Mouse (Mus musculus): ENCODE measurements around the gene Rbfox2. TPM values are rescaled to one million over a fixed set of nuclear protein-coding genes. Genes with fewer than 3 reads are reported as not detected.
A peak's percentile ranks its signal among the peaks of the same experiment; 100 is the strongest.

Rbfox2 gene
- polyA plus RNA-seq (2016; fragmentation: Nextera tagmentation; extraction: Ambion mirVana): 13.0 and 13.1 TPM in 2 replicates

DNA sequence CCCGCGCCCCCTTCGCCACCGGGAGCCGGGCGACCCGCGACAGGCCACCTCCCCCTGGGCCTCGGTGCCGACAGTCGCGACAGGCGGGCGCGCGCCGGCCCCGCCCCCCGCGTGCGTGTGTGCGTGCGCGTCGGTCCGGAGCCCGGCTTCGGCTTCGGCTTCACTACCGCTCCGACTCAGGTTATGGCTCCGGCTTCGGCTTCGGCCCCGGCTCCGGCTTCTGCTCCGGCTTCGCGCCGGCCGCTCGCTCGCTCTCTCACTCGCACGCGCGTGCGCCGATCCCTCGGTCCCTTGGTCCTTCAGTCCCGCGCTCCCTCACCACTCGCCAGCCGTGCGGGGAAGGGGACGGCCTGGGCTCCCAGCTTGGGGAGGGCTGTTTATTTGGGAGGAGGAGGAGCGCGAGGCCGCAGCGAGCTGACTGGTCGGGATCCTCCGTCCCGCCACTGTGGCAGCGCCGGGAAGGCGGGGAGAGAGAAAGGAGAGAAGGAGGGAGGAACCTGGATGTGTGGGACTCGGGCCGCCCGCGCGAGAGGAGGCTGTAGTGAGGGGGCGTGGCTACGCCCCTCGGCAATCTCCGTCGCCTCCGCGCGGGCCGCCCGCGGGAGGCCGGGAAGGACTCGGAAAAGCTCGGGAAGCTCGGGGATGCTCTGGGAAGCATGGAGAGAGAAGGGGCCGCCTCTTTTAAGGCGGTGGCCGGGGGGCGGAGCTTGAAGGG lies at the start of gene Rbfox2:
Rbfox2 (minus strand) TSS at position 458 of the 715 bp plus-strand sequence.
- H3K4me2 ChIP-seq: peak within 1 kb of the TSS; percentile 92
- peak within 1 kb of the TSS; percentile 63 for H3K9ac ChIP-seq
- no peaks in the 10 kb centered on the region for H3K9me3 ChIP-seq (replicated peaks)
- H3K27ac ChIP-seq: peak within 1 kb of the TSS; percentile 82
- peak within 1 kb of the TSS; percentile 67 for H3K4me3 ChIP-seq
- peak; percentile 81 for ATAC-seq
- H3K27me3 ChIP-seq (replicated peaks): peaks cover 50% of the 10 kb centered on the region
- H3K4me1 ChIP-seq: peaks cover 31% of the 10 kb centered on the region
- WGBS (ENCODE audit: insufficient replicate concordance): under 1% methylated on average over 84 of the region's 90 CpGs
- no peaks in the 10 kb centered on the region for H3K36me3 ChIP-seq

DNA sequence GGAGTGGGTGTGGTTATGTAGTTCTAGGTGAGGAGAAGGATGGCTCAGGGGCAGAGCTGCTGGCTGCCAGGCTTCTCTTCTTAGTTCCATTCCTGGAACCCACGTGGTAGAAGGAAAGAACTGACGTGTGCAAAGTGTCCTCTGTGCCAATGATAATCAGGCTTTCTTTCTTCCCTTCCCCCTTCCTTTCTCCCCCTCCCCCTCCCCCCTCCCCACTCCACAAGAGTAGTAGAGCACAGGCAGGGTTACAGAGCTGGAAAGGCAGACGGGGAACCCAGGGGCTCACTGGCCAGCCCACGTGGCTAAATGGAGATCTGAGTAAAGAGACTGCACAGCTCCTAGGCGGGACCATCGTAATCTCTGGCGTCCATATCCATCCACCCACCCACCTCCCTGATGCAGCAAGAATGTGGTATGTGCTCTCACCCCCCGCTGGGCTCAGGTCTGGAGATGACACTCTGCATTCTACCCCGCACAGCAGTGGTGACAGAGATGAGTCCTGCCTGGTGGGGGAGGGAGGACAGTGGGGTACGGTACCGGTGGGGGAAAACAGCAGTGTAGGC lies 49.5 kb upstream of the Rbfox2 start:
- peaks cover 27% of the 10 kb centered on the region for H3K27me3 ChIP-seq (replicated peaks)
- no peak overlapping the region for H3K4me3 ChIP-seq
- H3K9me3 ChIP-seq (replicated peaks): no peaks in the 10 kb centered on the region
- WGBS (ENCODE audit: insufficient replicate concordance): 8% methylated on average over 11 of the region's 11 CpGs
- H3K4me1 ChIP-seq: peaks cover 32% of the 10 kb centered on the region
- peak overlapping the region; percentile 44; the same call in 1 of the 2 replicates for H3K9ac ChIP-seq
- peak overlapping the region; percentile 50 for H3K4me2 ChIP-seq
- no peak overlapping the region for H3K27ac ChIP-seq
- no peaks in the 10 kb centered on the region for H3K36me3 ChIP-seq
- ATAC-seq: peak; percentile 47

DNA sequence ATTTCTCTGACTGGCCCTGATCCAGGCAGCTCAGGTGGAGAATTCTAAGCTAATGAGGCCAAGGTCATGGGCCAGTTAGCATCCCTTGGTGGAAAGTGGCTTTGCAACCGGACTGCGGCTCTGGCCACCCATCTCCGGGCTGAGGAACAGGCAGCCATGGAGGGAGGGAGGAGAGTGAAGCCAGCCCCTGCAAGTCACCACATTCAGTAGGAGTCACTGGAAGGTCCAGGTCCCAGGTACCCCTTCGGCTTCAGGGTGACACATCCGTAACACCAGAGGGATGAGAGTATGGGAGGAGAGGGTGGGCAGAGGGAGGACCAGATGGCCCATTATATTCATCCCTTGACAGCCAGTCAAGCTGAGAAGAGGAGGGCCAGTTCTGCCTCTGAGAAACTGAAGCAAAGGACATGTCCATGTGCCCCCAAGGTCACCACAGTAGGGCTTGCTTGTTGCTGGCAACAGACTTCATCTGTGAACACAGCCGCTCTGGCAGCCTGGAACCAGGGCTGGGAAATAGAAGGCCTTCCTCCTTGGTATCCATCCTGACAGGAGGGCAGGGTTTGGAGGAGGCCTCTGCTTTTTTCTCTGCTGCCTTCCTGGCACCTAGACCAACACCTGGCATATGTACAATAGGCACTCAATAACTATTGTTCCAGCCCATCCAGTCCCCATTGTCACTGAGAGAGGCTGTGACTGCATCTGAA lies 48.2 kb upstream of the Rbfox2 start:
- no peaks in the 10 kb centered on the region for H3K36me3 ChIP-seq
- no peaks in the 10 kb centered on the region for H3K9me3 ChIP-seq (replicated peaks)
- H3K27me3 ChIP-seq (replicated peaks): peaks cover 27% of the 10 kb centered on the region
- no peak overlapping the region for H3K9ac ChIP-seq
- no peak overlapping the region for H3K4me3 ChIP-seq
- peaks cover 32% of the 10 kb centered on the region for H3K4me1 ChIP-seq
- no peak for ATAC-seq
- no peak overlapping the region for H3K4me2 ChIP-seq
- 80% methylated on average over 6 of the region's 6 CpGs for WGBS (ENCODE audit: insufficient replicate concordance)
- H3K27ac ChIP-seq: no peak overlapping the region

DNA sequence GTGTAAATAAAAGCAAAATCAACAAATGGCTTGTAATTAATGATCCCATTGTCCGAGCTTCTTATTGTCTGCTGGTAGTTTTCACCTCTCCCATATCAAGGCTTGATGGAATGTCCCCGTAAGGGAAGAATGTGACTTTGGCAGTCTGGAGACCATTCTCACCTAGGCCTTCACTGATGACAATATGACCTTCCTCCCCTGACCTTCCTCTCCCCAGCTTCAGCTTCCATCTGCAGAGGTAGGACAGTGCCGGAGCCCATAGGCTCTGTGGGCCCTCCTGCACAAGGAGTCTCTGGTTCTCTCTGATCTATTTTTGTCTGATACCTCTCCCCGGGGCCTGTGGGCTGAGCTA lies 47.7 kb upstream of the Rbfox2 start:
- ATAC-seq: no peak
- Histone ChIP-seq H3K4me1 (peaks cover 32% of the 10 kb centered on the region), H3K4me2 (no peak overlapping the region)

DNA sequence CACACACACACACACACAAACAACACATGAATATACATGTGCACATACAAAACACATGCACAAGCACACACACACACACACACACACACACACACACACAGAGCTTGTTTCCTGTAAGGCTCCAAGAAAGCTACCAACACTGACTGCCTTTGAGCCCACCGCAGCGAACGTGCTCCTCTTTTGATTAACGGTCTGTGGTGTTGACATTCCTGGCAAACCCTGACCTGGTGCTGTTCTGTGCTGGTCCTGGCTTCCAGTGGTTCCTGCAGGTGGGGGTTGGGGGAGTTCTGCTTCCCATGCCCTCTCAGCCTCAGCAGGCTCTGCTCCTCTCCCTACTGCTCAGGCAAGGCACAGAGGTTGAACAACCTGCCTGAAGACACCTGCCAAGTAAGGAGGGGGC lies 47.0 kb upstream of the Rbfox2 start:
- Histone ChIP-seq H3K27ac (no peak overlapping the region), H3K36me3 (no peaks in the 10 kb centered on the region), H3K27me3 (replicated peaks) (peaks cover 19% of the 10 kb centered on the region; the same call in 1 of the 2 replicates), H3K9ac (no peak overlapping the region), H3K4me3 (no peak overlapping the region), H3K4me1 (peaks cover 32% of the 10 kb centered on the region), H3K9me3 (replicated peaks) (no peaks in the 10 kb centered on the region), H3K4me2 (no peak overlapping the region)
- ATAC-seq: no peak
- 51% methylated on average over 4 of the region's 4 CpGs for WGBS (ENCODE audit: insufficient replicate concordance)

More for the DNA sequence above, 47.7 kb upstream of the Rbfox2 start:
- Histone ChIP-seq H3K27ac (no peak overlapping the region), H3K4me3 (no peak overlapping the region), H3K9me3 (replicated peaks) (no peaks in the 10 kb centered on the region), H3K36me3 (no peaks in the 10 kb centered on the region), H3K9ac (no peak overlapping the region), H3K27me3 (replicated peaks) (peaks cover 26% of the 10 kb centered on the region)
- WGBS (ENCODE audit: insufficient replicate concordance): 58% methylated on average over 4 of the region's 4 CpGs

DNA sequence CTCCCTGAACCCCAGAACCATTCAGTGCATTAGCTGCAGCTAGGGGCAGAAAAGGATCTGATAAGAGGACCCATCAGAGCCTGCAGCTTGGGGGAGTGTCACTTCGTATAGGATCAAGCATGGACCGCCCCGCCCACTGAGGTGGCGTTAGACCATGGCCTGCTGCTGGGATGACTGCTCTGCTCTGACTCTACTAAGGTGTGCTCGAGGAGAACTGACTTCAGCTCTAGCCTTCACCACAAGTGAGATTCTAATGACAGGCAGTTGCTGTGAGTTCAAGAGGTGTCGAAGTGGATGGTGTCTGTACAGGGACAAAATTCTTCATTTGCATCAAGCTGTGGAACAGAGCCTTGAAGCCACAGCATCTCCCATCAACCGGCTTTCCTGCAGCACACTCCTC lies 46.1 kb upstream of the Rbfox2 start:
- Histone ChIP-seq H3K36me3 (no peaks in the 10 kb centered on the region), H3K9me3 (replicated peaks) (no peaks in the 10 kb centered on the region), H3K27ac (no peak overlapping the region), H3K27me3 (replicated peaks) (peaks cover 19% of the 10 kb centered on the region; the same call in 1 of the 2 replicates), H3K4me3 (no peak overlapping the region), H3K4me2 (no peak overlapping the region), H3K9ac (no peak overlapping the region), H3K4me1 (peaks cover 24% of the 10 kb centered on the region)
- 50% methylated on average over 7 of the region's 7 CpGs for WGBS (ENCODE audit: insufficient replicate concordance)
- ATAC-seq: no peak; the same call in 1 of the 2 replicates

DNA sequence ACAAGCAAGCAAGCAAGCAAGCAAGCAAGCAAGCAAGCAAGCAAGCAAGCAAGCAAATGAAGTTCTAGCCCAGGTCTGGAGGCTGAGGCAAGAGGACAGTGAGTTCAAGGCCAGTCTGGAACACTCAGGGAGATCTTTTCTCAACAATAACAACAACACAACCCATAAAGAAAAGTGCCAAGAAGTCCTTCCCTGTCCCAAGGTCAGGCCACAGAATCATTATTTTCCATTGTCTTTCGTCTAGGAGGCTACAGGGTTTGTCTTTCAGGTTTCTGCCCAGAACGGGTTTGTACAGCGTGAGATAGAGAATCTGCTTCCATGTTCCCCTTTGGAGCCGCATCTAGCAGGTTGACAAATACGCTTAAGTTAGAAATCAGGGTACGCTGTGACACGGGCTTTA lies 43.3 kb upstream of the Rbfox2 start:
- H3K4me1 ChIP-seq: peaks cover 8% of the 10 kb centered on the region
- no peak for ATAC-seq
- no peak overlapping the region for H3K27ac ChIP-seq
- no peak overlapping the region for H3K4me3 ChIP-seq
- no peak overlapping the region for H3K9ac ChIP-seq
- 0 out of 2 replicates have a peak, but pooled peaks cover 10% of the 10 kb centered on the region for H3K27me3 ChIP-seq (replicated peaks)
- H3K9me3 ChIP-seq (replicated peaks): no peaks in the 10 kb centered on the region
- no peaks in the 10 kb centered on the region for H3K36me3 ChIP-seq
- no peak overlapping the region for H3K4me2 ChIP-seq
- 70% methylated on average over 7 of the region's 7 CpGs for WGBS (ENCODE audit: insufficient replicate concordance)

DNA sequence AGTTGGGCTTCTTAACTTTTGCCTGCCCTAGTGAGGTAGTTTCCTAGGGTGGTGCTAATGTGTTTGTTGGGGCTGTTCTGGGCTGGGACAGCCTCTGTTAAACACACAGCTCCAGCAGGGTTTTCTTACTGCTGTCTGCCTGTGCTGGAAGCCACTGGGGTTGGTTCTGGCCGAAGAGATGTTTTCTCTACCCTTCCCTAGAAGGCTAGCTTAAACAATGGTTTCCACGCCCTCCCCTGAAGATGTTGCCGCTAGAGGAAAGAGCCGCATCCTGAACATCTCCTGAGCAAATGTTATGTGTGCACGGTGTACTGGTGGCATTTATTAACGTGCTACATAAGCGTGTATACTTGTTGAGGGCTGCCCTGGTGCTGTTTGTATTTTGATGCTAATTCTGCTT lies 41.3 kb upstream of the Rbfox2 start:
- no peak overlapping the region for H3K4me3 ChIP-seq
- H3K27me3 ChIP-seq (replicated peaks): peaks cover 20% of the 10 kb centered on the region
- H3K9me3 ChIP-seq (replicated peaks): no peaks in the 10 kb centered on the region
- H3K27ac ChIP-seq: no peak overlapping the region
- no peak for ATAC-seq
- no peaks in the 10 kb centered on the region for H3K36me3 ChIP-seq
- H3K9ac ChIP-seq: no peak overlapping the region
- H3K4me2 ChIP-seq: no peak overlapping the region
- H3K4me1 ChIP-seq: peaks cover 25% of the 10 kb centered on the region
- WGBS (ENCODE audit: insufficient replicate concordance): 64% methylated on average over 7 of the region's 7 CpGs

DNA sequence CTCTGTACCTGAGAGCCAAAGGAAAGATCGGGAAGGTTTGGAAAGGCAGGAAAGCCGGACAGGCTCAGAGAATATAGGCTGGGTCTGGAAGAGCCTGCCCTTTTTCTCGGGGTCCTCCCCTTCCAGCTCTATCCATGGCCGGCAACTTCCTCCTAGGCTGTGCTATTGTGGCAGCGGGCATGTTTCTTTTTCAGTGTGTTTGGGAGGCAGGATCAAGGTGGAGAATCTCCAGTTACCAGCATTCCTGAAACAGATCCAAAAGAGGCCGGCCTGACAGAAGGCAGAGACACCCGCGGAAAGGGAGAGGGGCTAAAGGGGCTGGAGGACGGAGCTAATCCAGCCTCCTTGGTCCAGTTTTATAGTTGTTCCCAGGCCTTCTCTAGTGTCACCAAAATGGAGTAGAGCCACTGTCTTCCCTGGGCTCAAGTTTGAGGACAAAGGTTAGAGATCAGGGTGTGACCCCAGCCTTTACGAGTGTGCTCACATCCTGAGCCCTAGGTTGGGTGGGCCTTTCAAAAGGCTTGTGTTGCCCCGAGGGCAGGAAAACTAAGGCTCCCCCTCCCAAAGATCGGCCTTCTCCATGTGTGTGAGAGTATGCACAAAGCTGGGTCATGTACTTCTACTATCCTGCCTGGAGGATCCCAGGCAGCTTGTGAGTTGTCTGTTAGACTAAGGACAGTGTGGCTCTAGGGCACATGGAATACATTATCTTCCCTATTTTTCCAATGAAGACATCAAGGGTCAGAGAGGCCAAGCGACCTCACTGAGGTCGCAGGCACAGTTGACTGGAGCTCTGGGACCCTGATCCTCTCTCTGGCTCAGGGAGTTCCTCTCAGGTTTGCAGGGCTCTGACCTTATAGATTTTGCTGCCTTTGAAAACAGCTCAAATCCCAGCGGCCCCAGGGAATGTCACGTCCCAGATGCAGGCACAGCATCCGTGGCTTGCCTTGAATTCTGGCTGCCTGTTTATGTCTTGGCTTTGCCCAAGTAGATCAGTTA lies 37.6 kb upstream of the Rbfox2 start:
- Histone ChIP-seq H3K9me3 (replicated peaks) (no peaks in the 10 kb centered on the region), H3K4me1 (peaks cover 29% of the 10 kb centered on the region), H3K9ac (no peak overlapping the region), H3K27ac (peak overlapping the region; percentile 67), H3K27me3 (replicated peaks) (peaks cover 28% of the 10 kb centered on the region), H3K4me2 (peak overlapping the region; percentile 45; the same call in 1 of the 2 replicates), H3K36me3 (no peaks in the 10 kb centered on the region), H3K4me3 (no peak overlapping the region)
- ATAC-seq: 0 out of 2 replicates have a peak, but pooled peaks have one; percentile 22
- WGBS (ENCODE audit: insufficient replicate concordance): 43% methylated on average over 17 of the region's 17 CpGs

DNA sequence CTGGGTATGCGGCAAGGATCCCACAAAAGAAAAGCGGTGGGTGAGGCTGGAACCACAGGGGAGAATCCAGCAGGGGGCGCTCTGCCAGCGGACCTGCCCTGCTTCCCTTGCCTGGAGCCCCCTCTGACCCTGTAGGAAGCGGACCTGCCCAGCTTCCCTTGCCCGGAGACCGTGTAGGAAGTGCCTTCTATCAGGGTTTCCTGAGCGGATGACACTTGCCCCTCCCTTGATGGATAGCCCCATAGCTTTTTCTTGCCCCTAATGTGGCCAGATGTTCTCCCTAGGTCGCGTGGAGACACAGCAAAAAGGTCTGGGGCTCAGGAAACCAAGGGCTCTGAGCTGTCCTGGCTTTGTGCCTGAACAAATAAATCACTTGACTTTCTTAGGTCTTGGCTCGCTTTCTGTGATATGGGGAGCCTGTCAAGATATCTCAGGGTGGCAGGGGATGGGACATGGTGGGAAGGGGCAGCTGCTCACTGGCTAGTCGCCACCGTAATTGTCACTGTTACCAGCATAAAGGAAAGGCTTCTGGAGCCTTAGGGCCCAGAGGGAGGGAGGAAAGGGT lies 36.8 kb upstream of the Rbfox2 start:
- H3K27me3 ChIP-seq (replicated peaks): peaks cover 28% of the 10 kb centered on the region
- WGBS (ENCODE audit: insufficient replicate concordance): 4% methylated on average over 13 of the region's 13 CpGs
- peaks cover 29% of the 10 kb centered on the region for H3K4me1 ChIP-seq
- no peaks in the 10 kb centered on the region for H3K36me3 ChIP-seq
- peak; percentile 67 for ATAC-seq
- peak overlapping the region; percentile 67 for H3K27ac ChIP-seq
- no peak overlapping the region for H3K4me3 ChIP-seq
- H3K9me3 ChIP-seq (replicated peaks): no peaks in the 10 kb centered on the region
- no peak overlapping the region for H3K9ac ChIP-seq
- H3K4me2 ChIP-seq: peak overlapping the region; percentile 45

DNA sequence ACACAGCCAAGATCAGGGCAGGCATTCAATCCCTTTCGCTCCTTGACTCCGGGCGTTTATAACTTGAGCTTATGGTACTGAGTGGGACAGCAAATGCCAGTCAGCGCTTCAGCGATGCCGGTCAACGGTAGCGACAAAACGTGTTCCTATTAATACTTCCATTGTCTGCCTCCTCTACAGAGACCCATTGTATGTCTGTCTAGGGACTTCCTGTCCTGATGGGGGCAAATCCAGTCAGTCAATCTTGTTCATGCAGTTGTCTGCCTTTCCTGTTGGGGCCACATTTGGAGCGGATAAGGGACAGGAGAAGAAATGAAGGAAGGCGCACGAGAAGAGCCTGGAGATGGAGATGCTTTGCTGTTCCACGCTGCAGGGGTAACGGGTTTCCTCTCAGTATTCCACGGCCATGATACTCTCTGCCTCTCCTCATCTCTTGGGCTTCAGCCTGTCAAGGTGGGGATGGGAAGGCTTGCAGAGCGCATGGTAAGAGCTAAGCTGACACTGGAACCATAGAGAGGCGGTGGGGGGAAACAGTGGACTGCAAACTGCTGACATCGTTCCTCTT lies 36.2 kb upstream of the Rbfox2 start:
- Histone ChIP-seq H3K4me1 (peaks cover 29% of the 10 kb centered on the region), H3K4me3 (no peak overlapping the region), H3K9ac (no peak overlapping the region), H3K36me3 (no peaks in the 10 kb centered on the region), H3K4me2 (peak overlapping the region; percentile 45), H3K27me3 (replicated peaks) (peaks cover 34% of the 10 kb centered on the region), H3K27ac (peak overlapping the region; percentile 37; the same call in 1 of the 2 replicates), H3K9me3 (replicated peaks) (no peaks in the 10 kb centered on the region)
- 12% methylated on average over 18 of the region's 18 CpGs for WGBS (ENCODE audit: insufficient replicate concordance)
- ATAC-seq: no peak

Data from liver, embryonic 12.5 days (tissue).